Mouse (Mus musculus) hematopoietic multipotent progenitor cell, adult 10-12 weeks (in vitro differentiated cells): Measurements from ENCODE around the gene Gm5478. TPM values are rescaled to one million over a fixed set of nuclear protein-coding genes. Genes with fewer than 3 reads are reported as not detected.

Experiments
- polyA plus RNA-seq: library from polyadenylated mRNA; stranded (reverse); fragments of >175 nt; gene quantifications from 2 replicates; pipeline ENCODE4 v1.2.3, GENCODE M21; 2012; ENCODE audit warnings: low replicate concordance

Gm5478 gene
- polyA plus RNA-seq = not detected in 2 replicates

DNA sequence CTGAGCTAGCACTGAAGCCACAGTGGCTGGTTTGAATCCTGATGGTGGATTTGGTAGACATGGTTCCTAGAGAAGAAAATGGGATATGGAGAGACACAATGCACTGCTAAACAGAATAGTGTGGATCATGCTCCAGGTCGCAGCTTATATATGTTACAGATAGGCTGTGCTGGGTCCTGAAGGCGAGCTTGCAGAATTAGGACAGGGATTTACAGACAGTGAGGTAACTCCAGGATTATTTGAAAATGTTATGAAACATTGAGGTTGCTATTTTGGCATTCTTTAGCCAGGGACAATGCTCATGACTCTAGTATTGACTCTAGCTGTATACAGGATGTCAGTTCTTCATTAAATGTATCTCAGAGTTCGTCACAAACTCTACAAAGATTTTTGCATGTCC is at the start of gene Gm5478:
Gm5478 (minus strand) TSS at position 101 of the 400 bp plus-strand sequence.

DNA sequence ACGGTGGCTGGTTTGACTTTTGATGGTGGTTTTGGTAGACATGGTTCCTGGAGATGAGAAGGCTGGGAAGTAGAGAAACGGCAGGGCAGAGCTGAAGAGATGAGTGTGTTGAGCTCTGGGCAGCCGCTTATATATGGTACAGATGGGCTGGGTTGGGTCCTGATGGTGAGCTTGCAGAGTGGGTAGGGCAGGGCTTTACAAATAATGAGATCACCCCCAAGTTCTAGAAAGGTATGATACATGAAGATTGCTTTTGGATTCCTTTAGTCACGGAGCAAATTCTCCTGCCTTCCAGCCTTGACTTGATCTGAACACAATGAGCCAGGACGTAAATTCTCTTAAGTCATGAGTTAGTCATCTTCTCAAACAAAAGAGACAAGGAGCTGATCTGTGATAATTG is 47.0 kb upstream of the Gm5478 start, which contains the start of gene Krt6a:
Krt6a (minus strand) TSS at position 101 of the 400 bp plus-strand sequence.

DNA sequence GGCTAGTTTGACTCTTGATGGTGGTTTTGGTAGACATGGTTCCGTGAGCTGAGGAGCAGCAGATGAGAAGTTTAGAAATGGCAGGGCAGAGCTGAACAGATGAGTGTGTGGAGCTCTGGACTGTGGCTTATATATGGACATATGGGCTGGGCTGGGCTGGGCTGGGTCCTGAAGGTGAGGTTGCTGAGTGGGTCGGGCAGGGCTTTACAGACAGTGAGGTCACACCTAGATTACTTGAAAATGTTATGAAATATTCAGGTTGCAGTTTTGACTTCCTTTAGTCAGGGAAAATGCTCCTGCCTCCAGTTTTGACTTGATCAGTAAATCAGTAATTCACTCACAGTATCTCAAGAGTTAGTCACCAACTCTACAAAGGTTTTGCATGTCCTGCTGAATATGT is 33.0 kb upstream of the Gm5478 start, which contains the start of gene Krt6b:
Krt6b (minus strand) TSS at position 101 of the 400 bp plus-strand sequence.

DNA sequence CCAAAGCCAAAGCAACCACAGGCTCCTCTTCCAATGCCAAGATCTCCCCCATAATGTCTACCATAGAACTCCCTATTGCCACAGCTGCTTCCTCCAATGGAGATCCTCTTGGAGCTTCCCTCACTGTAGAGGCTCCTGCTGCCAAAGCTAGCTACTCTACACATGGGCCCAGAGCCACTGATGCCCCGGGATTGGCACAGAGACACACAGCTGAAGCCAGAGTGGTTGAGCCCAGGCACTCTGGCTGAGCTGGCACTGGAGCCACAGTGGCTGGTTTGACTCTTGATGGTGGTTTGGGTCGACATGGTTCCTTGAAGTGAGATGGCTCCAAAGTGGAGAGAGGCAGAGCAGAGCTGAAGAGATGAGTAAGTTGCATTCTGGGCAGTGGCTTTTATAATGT is 19.3 kb downstream of the Gm5478 start, which contains the start of gene Gm5414:
Gm5414 (minus strand) TSS at position 305 of the 400 bp plus-strand sequence.

Other genes starting within 250 kb of the Gm5478 start
- 0.47 and 0.86 TPM in 2 replicates for gene Krt7, start 236.3 kb downstream of the Gm5478 start, polyA plus RNA-seq
- gene Krt87, start 208.6 kb downstream of the Gm5478 start, polyA plus RNA-seq = not detected in 2 replicates
- gene Krt88, start 199.6 kb downstream of the Gm5478 start, polyA plus RNA-seq = 0.16 TPM in 1 of 2 replicates, not detected in the other
- gene Krt81, start 183.6 kb downstream of the Gm5478 start, polyA plus RNA-seq = not detected in 2 replicates
- gene Krt86, start 173.9 kb downstream of the Gm5478 start, polyA plus RNA-seq = 0.92 and 3.3 TPM in 2 replicates
- 0.16 and 0.17 TPM in 2 replicates for gene Krt83, start 155.9 kb downstream of the Gm5478 start, polyA plus RNA-seq
- gene Gm49425, start 130.1 kb downstream of the Gm5478 start, polyA plus RNA-seq = not detected in 2 replicates
- not detected in 2 replicates for gene Krt84, start 114.6 kb downstream of the Gm5478 start, polyA plus RNA-seq
- not detected in 2 replicates for gene Krt82, start 96.7 kb downstream of the Gm5478 start, polyA plus RNA-seq
- gene Krt90, start 84.4 kb downstream of the Gm5478 start, polyA plus RNA-seq = not detected in 2 replicates
- not detected in 2 replicates for gene Krt75, start 73.5 kb downstream of the Gm5478 start, polyA plus RNA-seq
- not detected in 2 replicates for gene Gm5414, start 19.2 kb downstream of the Gm5478 start, polyA plus RNA-seq
- gene Krt6b, start 32.9 kb upstream of the Gm5478 start, polyA plus RNA-seq = not detected in 2 replicates
- not detected in 2 replicates for gene Krt6a, start 46.9 kb upstream of the Gm5478 start, polyA plus RNA-seq
- gene Krt5, start 65.5 kb upstream of the Gm5478 start, polyA plus RNA-seq = not detected in 2 replicates
- gene Krt71, start 95.7 kb upstream of the Gm5478 start, polyA plus RNA-seq = not detected in 2 replicates
- gene Krt72, start 139.1 kb upstream of the Gm5478 start, polyA plus RNA-seq = not detected in 2 replicates
- not detected in 2 replicates for gene Krt73, start 155.0 kb upstream of the Gm5478 start, polyA plus RNA-seq
- gene Krt2, start 170.8 kb upstream of the Gm5478 start, polyA plus RNA-seq = not detected in 2 replicates
- gene Krt1, start 203.4 kb upstream of the Gm5478 start, polyA plus RNA-seq = not detected in 2 replicates
- gene Krt77, start 222.3 kb upstream of the Gm5478 start, polyA plus RNA-seq = not detected in 2 replicates
- gene Krt76, start 245.5 kb upstream of the Gm5478 start, polyA plus RNA-seq = not detected in 2 replicates